Mouse (Mus musculus) kidney, adult 8-10 months (tissue): ENCODE measurements around the gene Asna1.

Experiments
- DNase-seq, 2 experiments: peaks; one replicate each; pipeline ENCODE4 v3.0.0; 2022

The Asna1 gene

DNA sequence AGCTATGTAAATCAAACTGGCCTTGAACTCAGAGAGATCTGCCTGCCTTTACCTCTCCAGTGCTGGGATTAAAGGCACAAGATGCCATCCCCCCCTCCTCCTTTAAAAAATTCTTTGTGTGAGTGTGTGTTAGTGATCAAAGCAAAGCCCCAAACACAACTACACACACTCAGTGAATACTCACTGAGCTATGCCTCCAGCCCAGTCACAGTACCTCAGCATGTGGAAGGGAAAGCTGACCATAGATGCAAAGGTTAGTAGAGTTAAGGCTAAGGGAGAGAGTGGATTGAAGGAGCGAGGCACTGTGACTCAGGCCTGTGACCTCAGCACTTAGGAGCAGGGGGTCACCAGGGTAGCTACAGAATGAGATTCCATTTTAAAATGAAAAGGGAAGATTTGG is 52.0 kb downstream of the Asna1 start:
- DNase-seq = no peak

DNA sequence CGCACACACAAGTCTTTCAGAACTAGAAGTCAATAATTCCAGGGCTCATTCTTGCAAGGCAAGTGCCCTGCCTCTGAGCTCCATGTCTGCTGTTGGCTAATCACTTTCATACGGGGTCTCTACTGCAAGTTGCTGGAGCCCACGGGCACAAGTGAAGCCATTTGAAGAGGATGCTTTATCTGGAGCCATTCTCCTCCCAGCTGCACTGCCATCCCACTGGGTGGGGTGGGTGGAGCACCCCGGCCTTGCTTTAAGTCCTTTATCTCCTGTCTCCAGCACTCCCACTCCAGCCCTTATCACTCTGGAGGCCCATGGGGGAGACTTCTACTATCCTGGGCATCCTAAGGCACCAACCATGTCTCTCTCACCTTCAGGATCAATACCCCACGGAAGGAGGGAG is 54.2 kb downstream of the Asna1 start:
- no peak for DNase-seq

DNA sequence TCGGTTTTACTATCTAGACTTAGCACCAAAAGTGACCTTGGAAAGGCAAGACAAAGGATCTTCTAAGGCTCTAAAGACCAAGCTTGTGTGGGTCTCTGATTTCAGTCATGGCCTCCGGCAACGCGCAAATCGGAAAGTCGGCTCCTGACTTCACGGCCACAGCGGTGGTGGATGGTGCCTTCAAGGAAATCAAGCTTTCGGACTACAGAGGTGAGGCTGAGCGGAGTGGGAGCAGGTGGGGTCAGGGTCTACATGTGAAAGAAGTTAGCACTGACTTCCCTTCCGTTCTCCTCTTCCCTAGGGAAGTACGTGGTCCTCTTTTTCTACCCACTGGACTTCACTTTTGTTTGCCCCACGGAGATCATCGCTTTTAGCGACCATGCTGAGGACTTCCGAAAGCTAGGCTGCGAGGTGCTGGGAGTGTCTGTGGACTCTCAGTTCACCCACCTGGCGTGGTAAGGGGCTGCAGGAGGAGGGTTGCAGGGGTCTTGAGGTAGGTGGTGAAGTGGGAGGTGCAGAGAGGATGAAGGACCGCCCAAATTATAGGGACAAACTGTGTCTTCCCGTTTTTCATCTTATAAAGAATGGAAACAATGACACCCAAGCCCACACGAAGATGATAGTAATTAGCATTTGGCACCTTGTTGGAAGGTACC is 54.8 kb downstream of the Asna1 start:
- no peak for DNase-seq

DNA sequence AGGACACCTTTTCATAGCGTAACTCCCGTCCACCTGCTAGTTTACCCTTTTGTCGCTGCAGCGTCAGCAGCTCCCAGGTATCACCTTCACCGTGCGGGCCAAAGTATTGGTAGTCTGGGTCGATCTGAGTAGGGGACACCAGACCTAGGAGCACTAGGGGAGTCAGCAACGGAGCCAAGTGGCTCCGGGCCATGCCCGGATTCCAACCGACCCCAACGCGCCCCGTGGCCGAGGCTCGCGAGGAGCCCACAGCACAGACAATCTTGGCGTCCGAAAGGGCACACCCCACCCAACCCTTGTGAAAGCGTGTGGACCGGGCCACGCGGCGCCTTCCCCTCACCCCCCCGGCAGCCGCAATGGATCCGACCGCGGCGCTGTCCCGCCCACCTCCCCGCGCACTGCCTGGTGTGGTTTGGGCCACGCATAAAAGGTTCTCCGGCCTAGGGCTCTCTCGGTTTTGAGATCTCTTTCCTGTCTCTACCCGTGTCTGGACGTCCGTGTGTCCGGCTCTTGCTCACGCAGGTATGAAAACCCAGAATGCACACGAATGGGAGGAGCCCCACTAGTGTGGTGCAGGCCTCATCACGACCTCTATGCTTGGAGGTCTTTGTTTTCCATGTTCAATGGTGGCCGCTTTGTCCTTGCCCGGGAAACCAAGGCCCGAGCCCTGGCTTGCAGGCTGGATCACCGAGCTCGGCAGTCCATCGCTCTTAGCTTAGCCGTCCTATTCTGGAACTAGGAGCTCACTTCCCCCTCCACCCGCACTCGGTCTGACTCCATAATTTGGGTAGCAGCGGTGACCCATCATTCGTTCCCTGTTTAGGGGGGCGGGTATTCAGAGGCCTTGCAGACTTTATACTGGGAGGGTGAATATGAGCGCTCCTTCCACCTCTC is 55.6 kb downstream of the Asna1 start, which contains the start of the genes Gm49661, Prdx2 and Rnaseh2a:
Gene Gm49661 (minus strand): TSS at position 193 of the 894 bp plus-strand sequence.
Gene Prdx2 (plus strand): TSS at position 347 of the 894 bp plus-strand sequence.
Gene Rnaseh2a (minus strand): TSS at position 527 of the 894 bp plus-strand sequence.
- DNase-seq = peak; percentile 63 to 75

DNA sequence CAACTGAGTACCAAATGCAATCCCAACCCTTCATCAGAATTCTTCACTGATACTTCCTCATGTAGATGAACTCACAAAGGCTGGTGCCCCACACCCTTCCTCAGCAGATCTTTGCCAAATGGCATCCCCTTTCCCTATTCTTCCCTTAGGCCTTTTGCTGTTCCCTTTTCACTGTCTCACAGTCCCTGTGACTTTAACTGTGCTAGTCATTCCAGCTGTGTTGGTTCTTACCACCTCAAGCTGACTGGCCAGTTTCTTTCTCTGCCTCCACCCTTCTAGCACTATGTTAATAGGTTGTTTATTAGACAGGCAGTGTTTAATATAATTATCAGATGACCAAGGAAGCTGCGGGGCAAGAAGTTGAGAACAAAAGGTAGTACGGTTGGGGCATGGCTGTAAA is 56.4 kb downstream of the Asna1 start:
- peak in 1 of 2 experiments; percentile 38 for DNase-seq
